Mouse (Mus musculus): Measurements from ENCODE around the gene Wnt5b.

The Wnt5b gene

DNA sequence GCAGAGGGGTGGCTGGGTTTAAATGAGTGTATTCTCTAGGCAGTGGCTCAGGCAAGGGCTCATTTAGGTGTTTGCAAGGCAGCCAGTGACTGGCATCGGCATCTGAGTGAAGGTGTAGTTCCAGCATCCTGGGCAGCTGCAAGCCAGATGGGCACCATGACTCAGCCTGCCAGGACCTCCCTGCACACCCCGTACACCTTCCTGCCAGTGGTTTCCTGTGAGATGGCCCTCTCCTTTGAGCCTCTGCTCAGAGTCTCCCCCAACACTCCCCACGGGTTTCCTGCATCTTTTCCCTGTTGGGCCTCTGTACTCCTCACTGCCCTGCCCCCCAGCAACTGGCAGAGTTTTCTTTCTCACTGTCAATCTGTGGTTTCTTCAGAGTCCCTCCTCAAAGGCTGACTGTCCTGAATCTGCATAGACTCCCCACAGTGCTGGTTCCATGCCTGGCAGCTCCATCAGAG lies 22.2 kb downstream of the Wnt5b start:
- DNase-seq (ENCODE audit: low spot score in 2 of 2), result no peak

DNA sequence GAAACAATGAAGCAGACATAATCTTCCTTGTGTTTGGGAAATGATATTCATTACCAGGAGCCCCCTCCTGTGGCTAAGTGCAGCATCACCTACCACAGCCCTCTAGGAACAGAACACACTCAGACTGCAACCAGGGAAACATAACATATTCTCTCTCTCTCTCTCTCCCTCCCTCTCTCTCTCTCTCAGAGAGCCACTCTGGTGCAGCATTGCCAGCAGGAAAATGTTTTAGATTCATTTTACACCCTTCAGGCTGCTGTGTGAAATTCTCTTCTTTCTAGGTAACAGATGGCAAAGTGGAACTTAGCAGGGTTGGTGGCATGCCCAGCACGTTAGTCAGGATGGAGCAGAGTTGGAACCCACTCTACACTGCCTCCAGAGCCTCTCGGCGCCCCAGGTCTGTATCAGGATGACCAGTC lies 22.7 kb downstream of the Wnt5b start:
- no peak for DNase-seq (ENCODE audit: low spot score in 2 of 2)

DNA sequence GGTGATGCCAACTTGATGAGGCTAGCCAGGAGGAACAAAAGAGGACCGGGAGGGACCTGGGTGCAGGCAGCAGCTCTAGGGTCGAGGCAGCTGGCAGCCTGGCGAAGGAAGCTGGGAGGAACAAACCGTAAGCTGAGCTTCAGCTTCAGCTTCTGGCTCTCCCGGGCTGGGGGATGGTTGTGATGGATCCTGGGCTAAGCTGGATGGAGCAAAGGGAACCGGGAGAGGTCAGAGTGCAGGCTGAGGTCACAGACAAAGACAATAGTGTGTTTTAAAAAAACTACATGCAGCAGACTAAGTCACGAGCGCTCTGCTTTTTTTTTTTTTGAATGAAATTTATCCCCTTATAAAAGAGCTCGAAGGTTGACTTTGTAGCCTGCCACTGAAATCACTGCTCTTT lies 23.4 kb downstream of the Wnt5b start:
- no peak for DNase-seq (ENCODE audit: low spot score in 2 of 2)

DNA sequence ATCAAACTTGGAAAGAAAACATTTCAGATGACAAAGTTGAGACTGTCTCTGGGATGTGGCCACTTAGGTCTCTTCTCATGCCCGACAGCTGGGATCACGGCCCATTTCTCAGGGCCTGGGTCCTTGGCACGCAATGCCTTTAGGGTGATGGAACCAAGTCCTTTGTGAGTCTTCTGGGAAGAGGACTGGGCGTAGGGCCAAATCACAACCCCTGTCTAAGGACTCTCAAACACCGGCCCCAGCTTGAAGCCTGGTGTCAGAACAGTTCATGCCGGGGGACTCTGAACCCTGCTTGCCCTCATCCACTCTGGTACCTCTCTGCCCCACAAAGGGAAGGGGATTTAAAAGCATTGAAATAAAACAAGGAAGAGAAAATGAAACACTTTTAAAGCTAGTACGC lies 30.1 kb downstream of the Wnt5b start:
- DNase-seq (ENCODE audit: low spot score in 2 of 2), result no peak

DNA sequence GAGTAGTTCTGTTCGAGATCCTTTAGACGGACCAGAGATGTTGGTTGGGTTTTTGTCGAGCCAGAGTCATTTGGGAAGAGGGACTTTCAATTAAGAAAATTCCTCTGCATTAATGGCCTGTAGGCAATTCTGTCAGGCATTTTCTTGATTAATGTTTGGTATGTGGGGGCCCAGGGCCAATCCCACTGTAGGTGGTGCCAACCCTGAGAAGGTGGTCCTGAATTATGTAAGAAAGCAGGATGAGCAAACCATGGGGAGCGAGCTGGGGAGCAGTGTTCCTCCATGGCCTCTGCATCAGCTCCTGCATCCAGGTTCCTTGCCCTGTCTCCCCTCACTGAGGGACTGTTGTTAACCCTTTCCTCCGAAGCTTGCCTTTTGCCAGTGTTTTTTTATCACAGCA lies 30.7 kb downstream of the Wnt5b start:
- DNase-seq (ENCODE audit: low spot score in 2 of 2), result no peak

DNA sequence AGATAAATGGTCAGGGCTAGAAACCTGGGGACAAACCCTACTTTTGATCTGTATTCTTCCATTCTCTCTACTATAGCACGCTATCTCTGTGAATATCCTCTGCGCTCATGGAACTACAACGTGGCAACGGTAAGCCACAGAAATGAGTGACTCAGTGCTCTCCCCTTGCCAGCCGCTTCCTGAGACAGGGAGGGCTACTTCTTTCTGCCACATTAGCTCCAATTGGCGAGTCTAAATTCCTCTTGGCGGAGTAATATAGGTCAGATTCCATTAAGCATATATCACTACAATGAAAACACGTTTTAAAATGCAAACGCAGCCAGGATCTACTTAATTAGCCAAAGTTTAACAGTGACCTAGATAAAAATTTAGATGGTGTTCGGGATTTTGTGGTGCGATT lies 31.4 kb downstream of the Wnt5b start:
- DNase-seq (ENCODE audit: low spot score in 2 of 2), result no peak

DNA sequence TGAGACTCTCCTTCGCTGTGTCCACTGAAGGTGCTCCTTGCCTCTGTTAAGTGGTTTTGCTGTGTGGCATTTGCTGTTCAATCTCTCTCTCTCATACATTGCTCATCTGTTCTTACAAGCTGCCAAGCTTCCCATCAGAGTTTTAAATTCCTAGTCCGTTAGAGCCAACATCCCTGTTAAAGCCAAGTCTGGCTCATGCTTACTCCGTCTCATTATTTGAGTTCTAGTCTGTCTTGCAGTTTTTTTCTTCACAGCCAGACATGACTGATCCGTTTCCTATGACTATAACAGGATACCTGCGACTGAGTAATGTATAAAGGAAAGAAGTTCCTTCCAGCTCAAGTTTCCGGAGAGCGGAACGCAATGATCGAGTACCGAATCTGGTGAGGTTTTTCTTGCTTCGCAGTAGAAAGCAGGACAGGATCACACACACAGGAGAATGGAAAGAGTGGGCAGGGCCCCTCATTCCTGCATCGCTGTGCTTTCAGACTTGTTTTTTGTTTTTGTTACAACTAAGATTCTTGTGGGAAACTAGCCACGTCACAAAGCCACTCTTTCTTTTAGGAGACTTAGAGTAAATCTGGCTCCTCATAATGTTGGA lies 34.6 kb downstream of the Wnt5b start:
- DNase-seq (ENCODE audit: low spot score in 2 of 2), result no peak

DNA sequence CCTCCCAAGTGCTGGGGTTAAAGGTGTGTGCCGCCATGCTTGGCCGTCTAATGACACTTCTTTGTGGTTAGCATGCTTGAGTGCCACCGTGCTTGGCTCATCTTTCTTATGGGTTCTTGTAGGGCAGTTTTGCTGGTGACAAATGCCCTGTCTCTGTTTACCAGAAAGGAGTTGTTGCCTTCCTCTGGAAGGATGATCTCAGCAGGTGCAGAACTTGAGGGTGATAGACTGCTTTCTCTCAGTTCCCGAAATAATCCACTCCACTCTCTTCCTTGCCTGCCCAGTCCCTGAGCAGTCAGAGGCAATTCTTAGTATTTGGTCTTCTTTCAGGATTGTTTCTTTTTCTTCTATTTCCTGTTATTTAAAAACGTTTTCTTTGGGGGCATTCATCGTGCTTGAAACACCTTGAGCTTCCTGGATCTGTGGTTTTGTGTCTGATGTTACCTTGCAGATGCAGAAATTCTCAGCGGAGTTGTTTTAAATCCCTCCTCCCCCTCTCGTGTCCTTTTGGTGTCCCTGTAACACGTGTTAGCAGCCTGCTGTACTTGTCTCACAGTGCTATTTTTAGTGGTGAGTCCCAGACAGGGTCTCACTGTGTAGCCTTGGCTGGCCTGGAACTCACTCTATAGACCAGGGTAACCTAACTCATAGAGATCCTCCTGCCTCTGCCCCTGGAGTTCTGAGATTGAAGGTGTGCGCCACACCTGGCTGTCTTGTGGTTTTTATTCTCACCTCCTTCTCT lies 35.3 kb downstream of the Wnt5b start:
- DNase-seq (ENCODE audit: low spot score in 2 of 2), result no peak

DNA sequence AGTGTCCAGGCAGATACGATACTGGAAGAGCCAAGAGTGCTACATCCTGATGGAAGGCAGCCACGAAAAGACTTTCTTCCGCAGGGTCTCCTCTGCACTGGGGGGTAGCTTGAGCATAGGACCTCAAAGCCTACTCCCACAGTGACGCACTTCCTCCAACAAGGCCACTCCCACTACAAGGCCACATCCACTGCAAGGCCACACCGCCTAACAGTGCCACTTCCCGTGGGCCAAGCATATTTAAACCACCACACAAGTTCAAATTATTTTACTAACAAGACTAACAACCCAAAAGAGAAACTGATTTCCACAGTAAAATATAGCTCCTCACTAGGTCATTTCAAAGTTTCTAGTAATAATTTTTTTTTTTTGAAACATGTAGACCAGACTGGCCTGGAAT lies 35.9 kb downstream of the Wnt5b start:
- DNase-seq (ENCODE audit: low spot score in 2 of 2), result no peak

DNA sequence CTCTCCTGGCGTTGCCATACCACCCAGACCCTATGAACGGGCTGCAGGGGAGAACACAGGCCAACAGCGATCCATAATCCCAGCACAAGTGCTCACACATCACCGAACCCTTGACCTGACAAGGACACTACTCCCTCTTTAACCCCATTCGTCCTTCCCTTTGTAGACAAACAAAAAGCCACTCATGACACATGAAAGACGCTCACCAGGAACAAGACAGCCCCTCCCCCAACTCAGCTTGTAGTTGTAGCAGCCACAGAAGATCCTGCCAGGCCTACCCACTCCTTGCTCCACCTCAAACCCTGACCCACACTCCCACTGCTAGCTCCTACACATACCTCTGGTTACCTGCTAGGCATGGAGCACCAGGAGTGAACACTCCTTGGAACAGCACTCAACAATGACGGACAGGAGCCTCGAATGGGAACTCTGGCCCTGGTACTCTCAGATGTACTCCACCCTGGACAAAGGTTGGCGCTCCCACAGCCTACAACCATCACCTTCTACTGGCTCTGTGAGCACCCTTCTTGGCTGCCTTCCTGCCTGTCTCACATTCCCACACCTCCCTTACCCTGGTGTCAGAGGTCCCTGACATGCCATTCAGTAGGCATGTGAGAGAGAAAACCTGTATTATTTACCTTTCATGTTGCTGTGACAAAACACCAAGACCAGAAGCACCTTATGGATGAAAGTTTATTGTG lies 38.5 kb downstream of the Wnt5b start:
- DNase-seq (ENCODE audit: low spot score in 2 of 2), result no peak

DNA sequence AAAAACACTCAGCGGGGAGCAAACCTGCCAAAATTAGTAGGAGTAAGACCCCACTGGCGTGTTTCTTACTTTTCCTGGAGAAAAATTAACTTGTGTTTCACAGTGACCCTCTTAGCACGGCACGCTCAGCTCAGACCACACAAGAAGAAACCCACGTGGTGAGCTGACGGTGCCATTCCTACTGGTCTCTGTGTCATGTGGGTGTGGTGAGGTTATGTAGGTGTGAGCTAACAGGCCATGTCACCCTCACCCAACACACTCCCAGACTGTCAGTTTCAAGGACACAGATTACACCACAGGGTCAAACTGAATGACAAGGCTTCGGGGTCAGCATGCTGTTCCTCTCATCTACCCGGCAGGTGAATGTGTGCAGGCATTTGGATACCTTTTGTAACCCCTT lies 39.4 kb downstream of the Wnt5b start:
- no peak for DNase-seq (ENCODE audit: low spot score in 2 of 2)

DNA sequence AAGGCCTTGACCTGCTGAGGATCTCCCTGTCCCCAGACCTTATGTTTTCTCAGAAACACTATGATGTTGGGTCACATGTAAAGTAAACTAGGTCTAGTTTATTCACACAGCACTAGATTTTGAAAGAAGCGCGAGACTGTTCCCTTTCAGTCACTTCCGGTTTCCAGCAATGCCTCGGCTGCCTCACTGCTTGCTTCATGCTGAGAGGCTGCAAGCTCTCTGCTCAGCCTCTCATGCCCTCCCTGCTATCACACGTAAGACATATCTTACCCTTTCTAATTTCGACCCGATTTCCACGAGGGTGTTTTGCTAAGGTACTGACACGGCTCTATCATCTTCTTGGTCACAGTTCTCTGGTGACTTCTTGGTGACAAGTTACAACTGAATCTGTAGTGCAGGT lies 42.1 kb downstream of the Wnt5b start:
- no peak for DNase-seq (ENCODE audit: low spot score in 2 of 2)

DNA sequence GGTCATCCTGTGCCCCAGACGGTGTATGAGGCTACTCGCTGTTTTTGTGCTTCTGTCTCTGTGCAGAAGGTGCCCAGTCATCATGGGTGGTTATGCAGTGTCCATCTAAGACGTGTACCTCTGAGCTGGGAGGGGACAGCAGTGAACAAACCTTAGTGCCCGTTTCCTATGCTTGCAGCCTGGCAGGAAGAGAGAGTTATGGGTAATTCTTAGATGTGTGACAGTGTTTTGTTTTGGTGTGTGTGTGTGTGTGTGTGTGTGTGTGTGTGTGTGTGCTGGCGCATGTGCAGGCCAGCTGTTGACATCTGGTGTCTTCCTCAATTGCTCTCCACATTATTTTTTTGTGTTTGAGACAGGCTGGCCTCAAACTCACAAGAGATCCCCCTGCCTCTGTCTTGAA lies 44.1 kb downstream of the Wnt5b start:
- DNase-seq (ENCODE audit: low spot score in 2 of 2), result no peak

DNA sequence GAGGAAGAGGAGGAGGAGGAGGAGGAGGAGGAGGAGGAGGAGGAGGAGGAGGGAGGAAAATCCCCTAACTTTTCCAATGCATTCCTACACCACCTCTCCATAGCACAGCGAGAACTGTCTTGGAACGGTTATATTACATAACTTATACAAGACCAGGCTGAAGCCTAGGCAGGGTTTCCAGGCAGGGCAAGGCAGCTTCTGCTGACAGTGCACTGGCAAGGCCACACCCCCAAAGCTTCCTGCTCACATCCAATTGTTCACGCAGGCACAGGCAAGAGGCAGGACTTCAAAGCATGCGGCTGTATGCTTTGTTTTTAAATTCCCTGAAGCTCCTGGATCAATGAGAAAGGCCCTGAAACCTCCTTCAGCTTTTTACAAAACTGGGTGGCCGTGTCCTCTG lies 44.9 kb downstream of the Wnt5b start:
- peak in 1 of 2 experiments; percentile 42 for DNase-seq (ENCODE audit: low spot score in 2 of 2)

DNA sequence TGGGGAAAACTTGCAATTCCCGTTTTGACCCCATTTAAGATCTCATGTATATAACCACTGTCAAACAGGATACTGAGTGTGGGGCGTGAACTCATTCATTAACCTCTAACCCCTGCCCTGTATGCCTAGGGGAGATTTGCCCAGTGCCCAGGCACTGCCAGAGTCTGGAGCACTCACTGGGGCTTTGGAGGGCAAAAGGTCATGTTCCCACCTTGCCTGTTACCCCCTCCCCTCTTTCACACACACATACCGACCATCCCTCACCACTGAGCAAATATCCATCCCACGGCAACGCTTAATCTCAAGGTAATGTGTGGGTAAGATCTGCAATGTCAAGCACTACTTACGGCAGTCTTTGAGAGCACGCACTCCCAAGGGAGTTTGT lies 51.5 kb downstream of the Wnt5b start:
- DNase-seq (ENCODE audit: low spot score in 2 of 2), result no peak

DNA sequence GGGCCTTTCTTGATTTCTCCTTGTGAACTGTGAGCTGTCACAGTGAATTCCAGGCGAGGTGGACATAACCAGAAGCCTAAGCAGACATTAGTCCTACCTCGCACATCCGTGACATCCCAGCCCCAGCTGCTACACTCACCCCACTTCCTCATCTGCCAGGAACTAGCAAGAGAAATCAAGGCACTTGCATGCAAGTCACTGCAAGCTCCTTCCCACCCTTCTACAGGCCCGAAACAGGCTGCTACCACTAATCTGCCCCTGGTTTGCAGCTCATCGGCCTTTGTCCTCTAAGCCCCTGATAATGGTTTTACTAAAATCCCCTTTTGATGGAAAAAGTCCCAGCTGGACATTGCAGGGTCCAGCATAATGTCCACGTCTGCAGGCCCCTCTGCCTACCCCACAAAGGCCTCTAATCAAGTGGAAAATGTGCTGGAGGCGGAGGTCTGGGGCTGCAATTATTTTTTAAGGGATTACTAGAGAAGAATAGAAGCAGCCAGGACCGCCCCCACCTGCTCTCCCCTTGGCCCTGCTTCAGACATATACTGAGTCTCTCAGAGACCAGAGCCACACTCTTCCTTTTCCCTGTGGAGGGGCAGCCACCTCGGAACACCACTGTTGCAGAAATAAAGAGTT lies 52.0 kb downstream of the Wnt5b start:
- DNase-seq (ENCODE audit: low spot score in 2 of 2), result no peak

DNA sequence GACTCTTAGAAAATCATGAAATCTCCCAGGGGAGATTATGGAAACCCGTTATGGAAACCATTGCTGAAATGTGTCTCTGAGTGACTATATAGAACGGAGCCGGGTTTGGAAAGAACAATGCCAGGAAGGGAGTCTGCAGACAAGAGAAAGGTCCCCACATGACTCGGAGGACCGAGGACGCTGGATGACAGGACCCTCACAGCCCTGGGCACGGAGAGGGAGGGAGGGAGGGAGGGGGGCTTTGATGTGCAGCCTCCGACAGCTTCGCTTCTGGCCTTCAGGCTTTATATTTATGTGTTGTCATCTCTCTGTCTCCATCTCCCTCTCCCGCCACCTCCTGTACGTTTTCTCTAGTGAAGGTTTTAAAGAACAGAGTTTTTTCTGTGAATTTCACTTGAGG lies 53.1 kb downstream of the Wnt5b start:
- DNase-seq (ENCODE audit: low spot score in 2 of 2), result no peak

DNA sequence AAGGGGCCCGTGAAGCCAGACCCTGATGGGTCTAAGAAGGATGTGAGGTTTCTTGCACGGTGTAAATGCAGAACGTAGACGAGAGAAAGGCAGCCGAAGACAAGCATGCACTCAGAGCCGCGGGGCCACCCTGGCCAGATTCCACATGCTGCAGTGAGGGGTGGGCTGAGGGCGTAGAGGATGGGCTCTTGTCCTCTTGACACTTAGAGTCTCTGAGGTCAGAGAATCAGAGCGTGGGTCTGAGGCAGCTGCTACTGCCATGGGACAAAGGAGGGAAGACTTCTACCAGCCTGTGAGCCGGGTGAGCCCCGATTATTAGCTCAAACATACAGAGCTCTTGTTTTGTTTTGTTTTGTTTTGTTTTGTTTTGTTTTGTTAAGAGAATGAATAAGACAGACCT lies 53.6 kb downstream of the Wnt5b start:
- DNase-seq (ENCODE audit: low spot score in 2 of 2), result no peak

DNA sequence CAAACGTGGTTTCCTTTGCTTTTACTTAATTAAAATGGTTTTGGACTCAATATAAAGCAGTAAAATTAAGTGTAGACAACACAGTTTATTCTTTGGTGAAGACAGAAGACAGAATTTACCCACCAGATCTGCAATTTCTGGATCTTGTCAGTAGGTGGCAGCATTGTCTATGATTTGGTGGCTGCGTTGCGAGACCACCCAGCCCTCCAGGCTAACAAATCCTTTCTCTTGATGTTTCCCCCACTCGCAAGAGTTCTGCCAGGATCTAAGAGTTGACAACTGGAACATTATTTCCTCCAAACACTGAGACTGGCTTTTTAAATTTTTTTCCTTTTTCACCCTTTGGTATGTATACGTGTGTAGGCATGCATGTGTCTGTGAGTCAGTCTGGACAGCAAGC lies 54.4 kb downstream of the Wnt5b start:
- peak in 1 of 2 experiments; percentile 34 for DNase-seq (ENCODE audit: low spot score in 2 of 2)

DNA sequence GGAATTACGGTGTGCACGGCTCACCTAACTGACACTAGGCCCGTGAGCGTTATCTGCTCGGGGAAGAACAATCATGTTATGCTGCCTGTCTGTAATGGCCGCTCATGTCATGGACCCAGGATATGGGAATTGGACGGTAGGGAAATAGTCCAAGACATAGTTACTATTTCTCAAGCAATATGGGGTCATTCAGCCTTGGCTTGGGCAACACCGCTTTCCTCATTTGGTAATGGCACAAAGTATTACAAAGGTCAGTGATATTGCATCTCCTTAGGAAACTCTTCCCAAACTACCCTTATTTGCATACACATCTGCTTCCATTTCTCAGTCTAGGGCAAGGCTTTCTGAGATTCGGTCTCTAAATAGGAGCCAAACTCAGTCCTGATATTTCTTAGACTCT lies 56.5 kb downstream of the Wnt5b start:
- no peak for DNase-seq (ENCODE audit: low spot score in 2 of 2)

DNA sequence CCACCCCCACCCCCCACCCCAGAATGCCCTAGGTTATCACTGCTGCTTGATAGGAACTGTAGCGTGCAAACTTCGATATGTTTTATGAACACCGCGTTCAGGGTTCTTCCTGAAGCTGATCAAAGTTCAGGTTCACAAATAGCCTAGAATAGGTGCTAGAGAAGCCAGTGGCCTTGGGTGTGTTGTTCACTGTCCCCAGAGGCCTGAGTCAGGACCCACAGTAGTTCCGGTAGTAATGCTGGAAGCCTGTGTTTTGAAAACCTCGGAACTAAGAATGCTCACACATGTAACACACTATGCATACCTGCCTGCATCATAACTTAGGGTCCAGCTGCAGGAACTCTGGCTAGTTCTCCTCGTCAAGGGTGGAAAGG lies 57.1 kb downstream of the Wnt5b start:
- no peak for DNase-seq (ENCODE audit: low spot score in 2 of 2)

DNA sequence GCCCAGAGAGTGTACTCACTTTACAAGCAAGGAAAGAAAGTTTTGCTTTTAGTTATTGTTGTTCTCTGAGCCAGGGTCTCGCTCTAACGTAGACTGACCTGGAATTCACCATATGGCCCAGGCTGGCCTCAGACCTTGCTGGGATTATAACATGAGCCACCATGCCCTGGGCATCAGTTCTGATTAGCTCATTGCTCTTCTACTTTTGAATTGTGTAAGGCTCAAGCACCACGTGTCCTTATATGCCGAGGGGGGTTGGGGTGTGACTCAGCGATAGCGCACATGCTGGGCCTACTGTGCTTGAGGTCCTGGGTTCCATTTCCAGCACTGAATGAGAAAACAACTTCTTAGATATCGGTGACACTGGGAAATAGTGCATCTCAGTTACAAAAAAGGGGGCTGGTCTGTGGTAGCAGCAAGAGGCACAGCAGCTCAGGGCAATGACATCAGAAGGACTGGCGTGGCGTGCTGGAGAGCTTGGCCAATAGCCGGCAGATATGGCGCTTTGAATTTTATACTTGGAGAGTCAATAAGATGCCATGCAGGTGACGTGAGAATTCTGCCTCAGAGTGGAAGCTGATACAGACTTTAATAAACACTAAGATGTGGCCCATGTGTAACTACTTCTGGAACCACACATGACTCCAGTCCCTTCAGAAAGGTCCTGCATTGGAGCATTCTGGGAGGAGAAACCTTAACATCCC lies 57.6 kb downstream of the Wnt5b start:
- no peak for DNase-seq (ENCODE audit: low spot score in 2 of 2)

Measured in urinary bladder, adult 18-20 months (tissue).